Mouse (Mus musculus) embryonic facial prominence, embryonic 13.5 days (tissue): ENCODE data around the gene Spred1. TPM values are rescaled to one million over a fixed set of nuclear protein-coding genes. Genes with fewer than 3 reads are reported as not detected.
A peak's percentile ranks its signal among the peaks of the same experiment; 100 is the strongest.

Source experiments
- ATAC-seq: fragments of 200-750 bp; cut with Nextera tagmentation; 2 replicates; pipeline ENCODE4 v1.8.0; 2017; ENCODE audit warnings: low read depth; ENCODE audit not compliant: insufficient number of reproducible peaks, insufficient read depth, low FRiP score, low TSS enrichment
- H3K27ac ChIP-seq: fragments of 300-500 bp; sonication (generic); 2 replicates; pipeline ENCODE4 v1.5.1; 2015; ENCODE audit warnings: moderate library complexity, mild to moderate bottlenecking, inconsistent platforms
- H3K27me3 ChIP-seq: fragments of 300-500 bp; sonication (generic); 2 replicates; pipeline ENCODE4 v1.6.1; 2015; ENCODE audit warnings: mild to moderate bottlenecking, inconsistent platforms
- H3K36me3 ChIP-seq: fragments of 300-500 bp; sonication (generic); 2 replicates; pipeline ENCODE4 v1.6.1; 2015; ENCODE audit warnings: mild to moderate bottlenecking, inconsistent platforms
- H3K4me1 ChIP-seq: fragments of 300-500 bp; sonication (generic); 2 replicates; pipeline ENCODE4 v1.6.1; 2015; ENCODE audit warnings: inconsistent platforms
- H3K4me2 ChIP-seq: fragments of 300-500 bp; sonication (generic); 2 replicates; pipeline ENCODE4 v1.6.1; 2015; ENCODE audit warnings: moderate library complexity, mild to moderate bottlenecking, inconsistent platforms
- H3K4me3 ChIP-seq: fragments of 300-500 bp; sonication (generic); 2 replicates; pipeline ENCODE4 v1.5.1; 2015; ENCODE audit warnings: mild to moderate bottlenecking, inconsistent platforms
- H3K9ac ChIP-seq: fragments of 300-500 bp; sonication (generic); 2 replicates; pipeline ENCODE4 v1.6.1; 2015; ENCODE audit warnings: mild to moderate bottlenecking, inconsistent platforms
- H3K9me3 ChIP-seq: fragments of 300-500 bp; sonication (generic); 2 replicates; pipeline ENCODE4 v1.6.1; 2016; ENCODE audit warnings: inconsistent platforms
- WGBS: fragments of 180-500 bp; shearing (Covaris S2); methylation state at CpG from one replicate; pipeline ENCODE4 v1.1.7; 2015; ENCODE audit warnings: mixed read lengths; 5-methylcytosine and 5-hydroxymethylcytosine counted together
- polyA plus RNA-seq: library from polyadenylated mRNA; unstranded; fragments of >200 nt; fragmentation: Nextera tagmentation; extraction: Ambion mirVana; gene quantifications from 2 replicates; pipeline ENCODE4 v1.2.1, GENCODE M21; 2015

The Spred1 gene
- 13.6 and 20.7 TPM in 2 replicates for polyA plus RNA-seq

GRCm38 (mm10) chr2:117121212-117121983 lies at the start of gene Spred1:
Spred1 (plus strand) TSS chr2:117121374.
- Histone ChIP-seq H3K9me3 (no peaks in the 10 kb centered on the region), H3K4me3 (peak within 1 kb of the TSS; percentile 91), H3K4me2 (peak within 1 kb of the TSS; percentile 73), H3K27ac (peak within 1 kb of the TSS; percentile 100), H3K27me3 (no peaks in the 10 kb centered on the region), H3K36me3 (no peaks in the 10 kb centered on the region), H3K4me1 (peaks cover 19% of the 10 kb centered on the region), H3K9ac (peak within 1 kb of the TSS; percentile 100)
- peak; percentile 16; the same call in 1 of the 2 replicates for ATAC-seq
- under 1% methylated on average over 80 of the region's 99 CpGs for WGBS

GRCm38 (mm10) chr2:117071596-117071995 lies 49.6 kb upstream of the Spred1 start:
- WGBS, result 86% methylated on average over 3 of the region's 3 CpGs
- H3K9me3 ChIP-seq, result no peaks in the 10 kb centered on the region

DNA sequence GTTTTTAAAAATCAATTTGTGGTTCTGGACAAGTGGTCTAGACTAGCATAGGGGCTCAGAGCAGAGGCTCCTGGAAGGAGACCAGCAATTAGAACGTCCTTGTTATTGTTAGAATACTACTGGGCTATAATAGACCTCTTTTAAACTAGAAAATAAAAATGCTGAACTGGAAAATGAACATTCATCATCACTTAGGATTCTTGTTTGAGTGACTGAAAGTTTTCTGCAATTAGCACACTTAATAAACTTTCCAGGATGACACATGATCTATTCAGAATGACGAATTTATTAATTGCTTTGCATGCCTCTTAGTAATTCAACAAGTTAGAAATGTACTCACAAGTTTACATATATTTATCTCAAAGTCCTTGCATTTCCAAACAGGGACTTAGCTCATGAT lies 42.5 kb upstream of the Spred1 start:
- Histone ChIP-seq H3K9me3 (no peaks in the 10 kb centered on the region), H3K9ac (no peak overlapping the region), H3K4me1 (no peaks in the 10 kb centered on the region), H3K27ac (no peak overlapping the region), H3K4me3 (no peak overlapping the region), H3K36me3 (no peaks in the 10 kb centered on the region), H3K27me3 (no peaks in the 10 kb centered on the region), H3K4me2 (no peak overlapping the region)
- ATAC-seq, result no peak
- 72% methylated on average over 2 of the region's 2 CpGs for WGBS

More at GRCm38 (mm10) chr2:117071596-117071995, 49.6 kb upstream of the Spred1 start:
- H3K27ac ChIP-seq, result no peak overlapping the region
- H3K27me3 ChIP-seq, result no peaks in the 10 kb centered on the region
- no peak overlapping the region for H3K9ac ChIP-seq
- no peak overlapping the region for H3K4me3 ChIP-seq
- no peak overlapping the region for H3K4me2 ChIP-seq
- no peaks in the 10 kb centered on the region for H3K36me3 ChIP-seq
- no peaks in the 10 kb centered on the region for H3K4me1 ChIP-seq
- no peak for ATAC-seq

DNA sequence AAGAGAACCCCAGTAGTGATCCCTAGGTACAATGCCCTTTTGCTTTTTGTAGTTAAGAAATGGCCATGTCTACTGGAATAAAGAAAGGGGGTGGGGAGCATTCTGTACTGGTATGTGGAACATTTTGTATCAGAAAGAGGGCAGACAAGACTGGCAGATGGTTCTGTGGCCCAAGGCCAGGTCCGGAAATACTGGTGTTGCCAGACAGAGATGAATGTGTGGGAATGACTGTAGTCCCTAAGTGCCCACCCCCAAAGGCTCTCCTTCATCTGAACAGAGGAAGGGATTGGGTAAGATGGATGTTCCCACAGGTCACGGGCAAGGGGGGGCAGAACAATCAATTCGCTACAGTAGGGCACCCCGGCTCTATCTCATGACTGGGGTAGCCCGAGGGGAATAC lies 41.6 kb upstream of the Spred1 start:
- ATAC-seq, result no peak
- Histone ChIP-seq H3K27ac (no peak overlapping the region), H3K9ac (no peak overlapping the region), H3K4me3 (no peak overlapping the region), H3K27me3 (no peaks in the 10 kb centered on the region), H3K4me2 (no peak overlapping the region), H3K9me3 (no peaks in the 10 kb centered on the region), H3K36me3 (no peaks in the 10 kb centered on the region), H3K4me1 (no peaks in the 10 kb centered on the region)
- WGBS, result 66% methylated on average over 5 of the region's 5 CpGs

DNA sequence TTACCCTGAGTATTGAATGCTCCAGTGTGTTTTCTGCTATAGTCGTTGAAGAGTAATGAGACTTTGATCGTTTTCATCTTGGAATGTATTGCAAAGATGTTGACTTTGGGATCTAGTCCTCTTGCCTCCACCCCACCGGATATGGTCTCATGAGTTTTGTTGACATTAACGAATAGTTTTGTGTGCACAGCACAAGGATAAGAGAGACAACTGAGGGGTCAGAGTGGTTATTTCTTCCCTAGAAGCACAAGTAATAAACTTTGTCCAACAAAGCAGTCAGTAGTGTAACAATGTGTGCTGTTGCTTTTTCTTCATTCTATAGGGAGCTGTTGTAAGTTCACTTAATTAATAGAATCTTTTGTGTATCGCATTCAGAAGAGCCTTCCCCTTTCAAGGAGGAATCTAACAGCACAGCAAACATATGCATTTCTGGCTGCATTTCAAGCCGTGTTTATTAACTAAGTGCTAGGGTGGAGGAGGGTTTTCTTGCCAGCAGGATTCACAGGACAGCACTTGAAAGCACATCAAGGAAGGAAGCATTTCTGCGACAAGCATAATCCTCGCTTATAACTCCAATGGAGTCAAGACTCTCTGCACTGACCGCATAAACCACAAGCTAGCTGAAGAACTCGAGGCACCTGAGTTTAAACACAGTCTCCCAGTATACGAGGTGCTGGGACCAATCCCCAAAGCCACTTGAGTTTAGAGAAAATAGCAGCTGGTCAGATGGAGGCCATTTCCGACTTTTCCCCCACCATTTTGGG lies 35.0 kb upstream of the Spred1 start:
- no peak overlapping the region for H3K9ac ChIP-seq
- WGBS, result 77% methylated on average over 12 of the region's 12 CpGs
- peaks cover 9% of the 10 kb centered on the region for H3K4me1 ChIP-seq
- no peak overlapping the region for H3K27ac ChIP-seq
- no peak for ATAC-seq
- H3K9me3 ChIP-seq, result no peaks in the 10 kb centered on the region
- H3K27me3 ChIP-seq, result no peaks in the 10 kb centered on the region
- H3K4me3 ChIP-seq, result no peak overlapping the region
- no peaks in the 10 kb centered on the region for H3K36me3 ChIP-seq
- no peak overlapping the region for H3K4me2 ChIP-seq

- Histone ChIP-seq H3K4me2 (no peak overlapping the region), H3K4me3 (no peak overlapping the region), H3K36me3 (no peaks in the 10 kb centered on the region), H3K27me3 (no peaks in the 10 kb centered on the region), H3K4me1 (peaks cover 9% of the 10 kb centered on the region), H3K9me3 (no peaks in the 10 kb centered on the region), H3K27ac (no peak overlapping the region), H3K9ac (no peak overlapping the region)
- ATAC-seq, result no peak
- 76% methylated on average over 1 of the region's 1 CpGs for WGBS
These were observed 34.3 kb upstream of the Spred1 start for GRCm38 (mm10) chr2:117086766-117087457.

GRCm38 (mm10) chr2:117087458-117087820 lies 33.7 kb upstream of the Spred1 start:
- Histone ChIP-seq H3K4me2 (no peak overlapping the region), H3K4me1 (peaks cover 9% of the 10 kb centered on the region), H3K27me3 (no peaks in the 10 kb centered on the region), H3K9me3 (no peaks in the 10 kb centered on the region), H3K4me3 (no peak overlapping the region), H3K27ac (no peak overlapping the region), H3K9ac (no peak overlapping the region), H3K36me3 (no peaks in the 10 kb centered on the region)
- no peak for ATAC-seq
- WGBS, result 25% methylated on average over 4 of the region's 4 CpGs

GRCm38 (mm10) chr2:117089482-117089881 lies 31.7 kb upstream of the Spred1 start:
- no peak overlapping the region for H3K27ac ChIP-seq
- 90% methylated on average over 1 of the region's 1 CpGs for WGBS
- H3K36me3 ChIP-seq, result no peaks in the 10 kb centered on the region

GRCm38 (mm10) chr2:117090061-117090460 lies 31.1 kb upstream of the Spred1 start:
- Histone ChIP-seq H3K9ac (no peak overlapping the region), H3K4me2 (no peak overlapping the region), H3K4me3 (no peak overlapping the region), H3K4me1 (peaks cover 16% of the 10 kb centered on the region), H3K36me3 (no peaks in the 10 kb centered on the region), H3K27me3 (no peaks in the 10 kb centered on the region), H3K27ac (no peak overlapping the region), H3K9me3 (no peaks in the 10 kb centered on the region)
- ATAC-seq, result no peak
- WGBS, result 89% methylated on average over 3 of the region's 3 CpGs

More at GRCm38 (mm10) chr2:117089482-117089881, 31.7 kb upstream of the Spred1 start:
- Histone ChIP-seq H3K27me3 (no peaks in the 10 kb centered on the region), H3K4me1 (peaks cover 16% of the 10 kb centered on the region), H3K9ac (no peak overlapping the region), H3K4me3 (no peak overlapping the region), H3K4me2 (no peak overlapping the region), H3K9me3 (no peaks in the 10 kb centered on the region)
- no peak for ATAC-seq

DNA sequence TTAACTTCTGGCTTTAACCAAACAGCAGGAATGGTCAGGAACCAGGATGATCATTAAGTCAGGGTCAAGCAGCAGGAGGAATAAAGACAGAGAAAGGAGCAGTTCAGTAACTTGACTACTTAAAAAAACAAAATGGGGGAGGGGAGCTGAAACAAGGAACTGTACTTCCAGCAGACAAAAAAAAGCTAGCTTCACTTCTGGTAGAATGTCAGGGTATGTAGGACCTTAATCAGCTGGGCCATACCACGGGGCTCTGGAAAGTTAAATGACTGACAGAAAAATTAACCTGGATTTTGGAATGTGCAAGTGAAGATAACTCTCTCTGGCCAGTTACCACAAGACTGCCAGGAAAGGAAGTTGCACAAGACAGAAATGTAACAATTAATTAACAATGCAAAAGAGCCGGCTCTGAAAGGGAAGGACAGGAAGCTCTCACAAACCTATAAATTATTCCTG lies 28.2 kb upstream of the Spred1 start:
- H3K9ac ChIP-seq, result no peak overlapping the region
- H3K27ac ChIP-seq, result no peak overlapping the region
- no peak overlapping the region for H3K4me3 ChIP-seq
- no peaks in the 10 kb centered on the region for H3K36me3 ChIP-seq
- no peaks in the 10 kb centered on the region for H3K27me3 ChIP-seq
- WGBS, result 12% methylated on average over 2 of the region's 2 CpGs
- no peaks in the 10 kb centered on the region for H3K9me3 ChIP-seq
- H3K4me1 ChIP-seq, result peaks cover 7% of the 10 kb centered on the region; the same call in 1 of the 2 replicates
- H3K4me2 ChIP-seq, result no peak overlapping the region
- no peak for ATAC-seq

- no peak overlapping the region for H3K9ac ChIP-seq
- 36% methylated on average over 3 of the region's 3 CpGs for WGBS
- no peak overlapping the region for H3K27ac ChIP-seq
- no peak overlapping the region for H3K4me2 ChIP-seq
- H3K36me3 ChIP-seq, result no peaks in the 10 kb centered on the region
- no peaks in the 10 kb centered on the region for H3K9me3 ChIP-seq
- H3K27me3 ChIP-seq, result no peaks in the 10 kb centered on the region
- peaks cover 7% of the 10 kb centered on the region; the same call in 1 of the 2 replicates for H3K4me1 ChIP-seq
- no peak overlapping the region for H3K4me3 ChIP-seq
- ATAC-seq, result no peak
These were observed 25.7 kb upstream of the Spred1 start for GRCm38 (mm10) chr2:117095491-117095890.
